Mouse (Mus musculus) kidney, postnatal 0 days (tissue): ENCODE data around the gene Cd69. TPM values are rescaled to one million over a fixed set of nuclear protein-coding genes. Genes with fewer than 3 reads are reported as not detected.

Source experiments
- ATAC-seq: fragments of 200-750 bp; cut with Nextera tagmentation; replicated peaks from 2 replicates; pipeline ENCODE4 v1.8.0; 2017; ENCODE audit warnings: low read depth, moderate number of reproducible peaks, moderate TSS enrichment, moderate library complexity; ENCODE audit not compliant: low FRiP score
- DNase-seq: peaks from one replicate; pipeline ENCODE4 v3.0.0-alpha.2; 2016; ENCODE audit warnings: low spot score
- H3K27ac ChIP-seq: fragments of 300-500 bp; sonication (generic); 2 replicates; pipeline ENCODE4 v1.5.1; 2014; ENCODE audit warnings: mild to moderate bottlenecking
- H3K27me3 ChIP-seq: fragments of 300-500 bp; sonication (generic); 2 replicates; pipeline ENCODE4 v1.6.1; 2014; ENCODE audit warnings: low read length, mixed read lengths; ENCODE audit not compliant: insufficient read depth
- H3K36me3 ChIP-seq: fragments of 300-500 bp; sonication (generic); 2 replicates; pipeline ENCODE4 v1.6.1; 2014; ENCODE audit warnings: low read length, mixed read lengths; ENCODE audit not compliant: insufficient read depth
- H3K4me1 ChIP-seq: fragments of 300-500 bp; sonication (generic); replicated peaks from 2 replicates; pipeline ENCODE4 v1.6.1; 2014; ENCODE audit warnings: antibody characterized with exemption, low read length, mixed read lengths; ENCODE audit not compliant: insufficient read depth
- H3K4me2 ChIP-seq: fragments of 300-500 bp; sonication (generic); 2 replicates; pipeline ENCODE4 v1.6.1; 2014; ENCODE audit warnings: mild to moderate bottlenecking, low read length, moderate library complexity, mixed read lengths
- H3K4me3 ChIP-seq: fragments of 300-500 bp; sonication (generic); replicated peaks from 2 replicates; pipeline ENCODE4 v1.5.1; 2014; ENCODE audit warnings: low read depth, low read length
- H3K9ac ChIP-seq: fragments of 300-500 bp; sonication (generic); 2 replicates; pipeline ENCODE4 v1.6.1; 2014; ENCODE audit warnings: low read depth, low read length
- H3K9me3 ChIP-seq: fragments of 300-500 bp; sonication (generic); replicated peaks from 2 replicates; pipeline ENCODE4 v1.6.1; 2016; ENCODE audit warnings: low read length, inconsistent platforms, mixed read lengths
- CTCF ChIP-seq: IDR thresholded peaks from 2 replicates; pipeline ENCODE4 v1.5.1; 2016; ENCODE audit warnings: antibody characterized with exemption, low read depth, mild to moderate bottlenecking, moderate library complexity
- WGBS: fragments of 180-500 bp; shearing (Covaris S2); extraction: QIAGEN DNeasy Blood & Tissue Kit; methylation state at CpG from one replicate; pipeline ENCODE4 v1.1.7; 2014; 5-methylcytosine and 5-hydroxymethylcytosine counted together
- polyA plus RNA-seq: library from polyadenylated mRNA; unstranded; fragments of >200 nt; fragmentation: Nextera tagmentation; extraction: Ambion mirVana; gene quantifications from 2 replicates; pipeline ENCODE4 v1.2.1, GENCODE M21; 2015

Gene Cd69
- polyA plus RNA-seq, 1 experiment from 2014 or later, result not detected

- TF ChIP-seq CTCF, result peak; percentile 82
- Histone ChIP-seq H3K4me2 (no peak overlapping the region), H3K9ac (no peak overlapping the region), H3K27me3 (no peaks in the 10 kb centered on the region), H3K36me3 (no peaks in the 10 kb centered on the region), H3K4me1 (no peaks in the 10 kb centered on the region), H3K4me3 (no peak overlapping the region), H3K9me3 (no peaks in the 10 kb centered on the region), H3K27ac (no peak overlapping the region)
- ATAC-seq, result 0 out of 2 replicates have a peak, but pooled peaks have one; percentile 49
- 15% methylated on average over 4 of the region's 4 CpGs for WGBS
- DNase-seq, result peak; percentile 80
Measured at GRCm38 (mm10) chr6:129254949-129255602, 20.2 kb downstream of the Cd69 start.

DNA sequence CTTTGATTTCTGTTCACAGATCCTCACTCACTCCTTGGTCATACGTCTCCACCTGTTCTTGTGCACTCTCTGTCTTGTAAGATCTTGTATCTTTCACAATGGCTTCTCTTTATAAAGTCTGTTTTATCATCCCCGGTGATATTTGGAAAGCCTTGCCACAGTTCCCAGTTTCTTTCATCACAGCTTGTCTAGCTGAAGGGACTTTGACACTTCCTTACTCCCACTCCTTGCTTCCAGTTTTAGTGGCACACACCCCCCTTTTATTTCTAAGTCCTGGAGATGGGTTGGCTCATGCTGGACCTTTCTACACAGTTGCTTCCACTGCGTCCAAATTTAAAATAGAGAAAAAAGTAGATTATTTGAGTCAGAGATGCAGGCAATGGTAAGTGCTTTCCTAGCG, 20.9 kb downstream of the Cd69 start:
- ATAC-seq (no peak), DNase-seq (no peak)
- Histone ChIP-seq H3K4me1 (no peaks in the 10 kb centered on the region), H3K36me3 (no peaks in the 10 kb centered on the region), H3K27me3 (no peaks in the 10 kb centered on the region), H3K9ac (no peak overlapping the region), H3K9me3 (no peaks in the 10 kb centered on the region), H3K4me3 (no peak overlapping the region), H3K27ac (no peak overlapping the region), H3K4me2 (no peak overlapping the region)
- 73% methylated on average over 4 of the region's 4 CpGs for WGBS
- TF ChIP-seq CTCF, result no peak

- Histone ChIP-seq H3K27me3 (no peaks in the 10 kb centered on the region), H3K36me3 (no peaks in the 10 kb centered on the region), H3K4me3 (no peak overlapping the region), H3K4me1 (no peaks in the 10 kb centered on the region), H3K4me2 (no peak overlapping the region), H3K9me3 (no peaks in the 10 kb centered on the region), H3K9ac (no peak overlapping the region), H3K27ac (no peak overlapping the region)
- DNase-seq (peak; percentile 42), ATAC-seq (no peak)
- peak; percentile 54 for TF ChIP-seq CTCF
Measured at GRCm38 (mm10) chr6:129248243-129248642, 27.0 kb downstream of the Cd69 start.

DNA sequence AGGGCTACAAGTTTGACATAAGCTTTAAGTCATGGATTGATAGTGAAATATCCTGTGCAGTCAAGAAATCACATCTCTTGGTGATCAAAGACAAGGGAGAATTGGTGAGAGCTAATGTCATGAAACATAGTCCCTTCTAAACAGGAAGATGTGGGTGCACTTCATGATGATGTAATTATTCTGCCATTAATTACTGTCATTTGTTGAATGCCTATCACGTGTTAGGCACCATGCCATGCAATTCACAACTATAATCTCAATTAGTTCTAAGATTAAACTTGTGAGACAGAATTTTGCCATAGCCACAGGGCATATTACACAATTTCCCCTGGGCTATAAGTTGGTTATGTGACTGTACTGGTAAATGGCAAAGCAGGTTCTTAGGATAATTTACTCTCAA, 28.2 kb downstream of the Cd69 start:
- no peak overlapping the region for H3K9ac ChIP-seq
- H3K27me3 ChIP-seq, result no peaks in the 10 kb centered on the region

GRCm38 (mm10) chr6:129245793-129246192, 29.4 kb downstream of the Cd69 start:
- H3K9me3 ChIP-seq, result no peaks in the 10 kb centered on the region
- H3K27me3 ChIP-seq, result no peaks in the 10 kb centered on the region
- no peak overlapping the region for H3K4me2 ChIP-seq
- peak; percentile 33; the same call in 1 of the 2 replicates for TF ChIP-seq CTCF
- ATAC-seq (no peak), DNase-seq (no peak)
- H3K4me1 ChIP-seq, result no peaks in the 10 kb centered on the region
- no peaks in the 10 kb centered on the region for H3K36me3 ChIP-seq
- H3K27ac ChIP-seq, result no peak overlapping the region
- no peak overlapping the region for H3K9ac ChIP-seq
- no peak overlapping the region for H3K4me3 ChIP-seq

More for the DNA sequence above, 28.2 kb downstream of the Cd69 start:
- DNase-seq (no peak), ATAC-seq (no peak)
- H3K4me1 ChIP-seq, result no peaks in the 10 kb centered on the region
- no peak for TF ChIP-seq CTCF
- no peak overlapping the region for H3K27ac ChIP-seq
- no peak overlapping the region for H3K4me2 ChIP-seq
- no peaks in the 10 kb centered on the region for H3K9me3 ChIP-seq
- H3K36me3 ChIP-seq, result no peaks in the 10 kb centered on the region
- WGBS, result 58% methylated on average over 1 of the region's 1 CpGs
- no peak overlapping the region for H3K4me3 ChIP-seq

GRCm38 (mm10) chr6:129241907-129242306, 33.3 kb downstream of the Cd69 start:
- Histone ChIP-seq H3K4me1 (no peaks in the 10 kb centered on the region), H3K9me3 (no peaks in the 10 kb centered on the region), H3K27ac (no peak overlapping the region), H3K27me3 (no peaks in the 10 kb centered on the region), H3K36me3 (no peaks in the 10 kb centered on the region), H3K9ac (no peak overlapping the region), H3K4me2 (no peak overlapping the region), H3K4me3 (no peak overlapping the region)
- TF ChIP-seq CTCF, result peak; percentile 72
- ATAC-seq (no peak), DNase-seq (peak; percentile 56)
- 56% methylated on average over 6 of the region's 6 CpGs for WGBS

DNA sequence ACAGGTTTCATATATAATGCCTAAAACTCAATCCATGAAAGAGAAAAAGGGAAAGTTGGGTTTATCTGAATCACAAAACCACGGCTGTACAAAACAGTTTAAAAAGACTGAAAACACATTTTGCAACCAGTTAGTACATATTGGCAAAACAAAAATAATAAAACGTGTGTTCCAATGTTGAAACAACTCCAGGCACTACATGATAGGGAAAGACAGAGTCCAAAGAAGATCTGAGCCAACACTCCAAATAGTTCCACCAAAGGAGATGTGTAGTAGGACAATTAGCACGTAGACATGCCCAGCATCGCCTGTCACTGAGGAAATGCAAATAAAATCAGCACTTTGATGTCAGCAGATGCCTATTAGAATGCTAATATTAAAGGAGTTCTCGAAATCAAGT, 33.8 kb downstream of the Cd69 start:
- WGBS, result 69% methylated on average over 5 of the region's 5 CpGs
- H3K4me2 ChIP-seq, result no peak overlapping the region
- no peak for ATAC-seq
- H3K27me3 ChIP-seq, result no peaks in the 10 kb centered on the region
- no peaks in the 10 kb centered on the region for H3K9me3 ChIP-seq
- no peak for TF ChIP-seq CTCF
- H3K4me1 ChIP-seq, result no peaks in the 10 kb centered on the region
- H3K27ac ChIP-seq, result no peak overlapping the region
- DNase-seq, result no peak
- H3K4me3 ChIP-seq, result no peak overlapping the region
- H3K36me3 ChIP-seq, result no peaks in the 10 kb centered on the region
- no peak overlapping the region for H3K9ac ChIP-seq
